Mouse (Mus musculus) kidney, adult 2 months (tissue): ENCODE measurements around the gene Lhfp. TPM values are rescaled to one million over a fixed set of nuclear protein-coding genes. Genes with fewer than 3 reads are reported as not detected.

Experiments
- DNase-seq: peaks from one replicate; pipeline ENCODE4 v3.0.0; 2021
- H3K27ac ChIP-seq: fragments of 200-500 bp; 2 replicates; pipeline ENCODE4 v1.5.1; 2012; ENCODE audit warnings: low read depth, low read length, control low read depth, inconsistent platforms; ENCODE audit not compliant: insufficient read depth
- H3K27me3 ChIP-seq: fragments of 200-500 bp; replicated peaks from 2 replicates; pipeline ENCODE4 v1.6.1; 2012; ENCODE audit warnings: mild to moderate bottlenecking, moderate library complexity, low read length, inconsistent platforms; ENCODE audit not compliant: control insufficient read depth, insufficient read depth
- H3K36me3 ChIP-seq: fragments of 200-500 bp; 2 replicates; pipeline ENCODE4 v1.6.1; 2012; ENCODE audit warnings: mild to moderate bottlenecking, moderate library complexity, low read length, inconsistent platforms; ENCODE audit not compliant: control insufficient read depth, insufficient read depth
- H3K4me1 ChIP-seq: fragments of 200-500 bp; 2 replicates; pipeline ENCODE4 v1.6.1; 2011; ENCODE audit warnings: low read length; ENCODE audit not compliant: control insufficient read depth, insufficient read depth
- H3K4me3 ChIP-seq: fragments of 200-500 bp; 2 replicates; pipeline ENCODE4 v1.5.1; 2011; ENCODE audit warnings: mild to moderate bottlenecking, low read depth, low read length, control low read depth; ENCODE audit not compliant: insufficient read depth
- CTCF ChIP-seq: fragments of 200-500 bp; conservative IDR thresholded peaks from 2 replicates; pipeline ENCODE4 v1.5.1; 2011; ENCODE audit warnings: low read depth, mild to moderate bottlenecking, control low read depth, low read length, moderate library complexity, mixed read lengths; ENCODE audit not compliant: insufficient read depth, insufficient read length
- POLR2A ChIP-seq: fragments of 200-500 bp; IDR thresholded peaks from one replicate; pipeline ENCODE4 v1.6.1; 2011; ENCODE audit warnings: low read depth, low read length, control low read depth
- WGBS: fragments of 180-500 bp; shearing (Covaris S2); methylation state at CpG from one replicate; pipeline ENCODE4 v1.1.7; 2018; 5-methylcytosine and 5-hydroxymethylcytosine counted together
- polyA plus RNA-seq: library from polyadenylated mRNA; depleted of rRNA; stranded (reverse); fragments of >200 nt; gene quantifications from 2 replicates; pipeline ENCODE4 v1.2.3, GENCODE M21; 2012

Lhfp gene
- polyA plus RNA-seq, 1 experiment = 47.7 TPM

GRCm38 (mm10) chr3:53063423-53064147, 22.3 kb downstream of the Lhfp start:
- no peaks in the 10 kb centered on the region for H3K4me1 ChIP-seq
- TF ChIP-seq POLR2A (no peak), CTCF (no peak)
- H3K36me3 ChIP-seq = no peaks in the 10 kb centered on the region
- DNase-seq = no peak
- H3K27me3 ChIP-seq = no peaks in the 10 kb centered on the region
- no peak overlapping the region for H3K27ac ChIP-seq
- WGBS = 59% methylated on average over 13 of the region's 13 CpGs
- no peak overlapping the region for H3K4me3 ChIP-seq

DNA sequence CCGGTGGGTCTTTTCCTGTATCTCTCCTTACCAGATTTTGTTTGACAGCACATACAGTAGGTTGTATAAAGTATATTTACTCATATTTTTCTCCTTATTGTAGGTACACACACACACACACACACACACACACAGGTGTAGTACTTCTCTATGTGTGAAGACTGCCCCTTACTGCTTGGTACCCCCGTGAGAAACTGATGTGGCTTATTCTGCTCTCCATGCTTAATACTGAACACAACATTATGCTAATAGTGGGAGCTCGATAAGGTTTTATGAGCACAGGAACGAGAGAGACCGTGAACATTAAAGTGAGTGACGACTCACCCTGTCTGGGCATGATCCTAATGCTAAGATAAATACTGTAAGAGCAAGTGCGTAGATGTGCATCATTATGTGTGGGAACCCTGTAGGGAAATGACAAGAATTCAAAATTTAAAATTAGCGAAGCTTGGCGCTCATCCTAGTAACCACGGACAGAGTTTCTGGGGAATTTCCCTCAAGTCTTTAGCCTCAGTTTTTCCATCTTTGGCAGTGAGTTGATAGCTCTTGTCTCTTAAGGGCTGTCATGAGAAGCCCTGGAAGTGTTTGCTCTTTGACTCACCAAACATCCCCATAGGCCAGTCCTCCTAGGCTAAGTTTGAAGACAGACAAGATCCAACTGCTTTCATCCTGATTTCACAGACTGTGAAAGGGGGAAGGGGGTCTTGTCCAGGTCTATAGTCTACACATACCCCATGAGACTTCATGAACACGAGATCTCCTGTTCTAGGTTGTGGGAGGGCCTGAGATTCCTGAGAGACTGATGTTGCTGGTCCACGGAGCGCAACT, 24.2 kb downstream of the Lhfp start:
- 65% methylated on average over 13 of the region's 13 CpGs for WGBS

DNA sequence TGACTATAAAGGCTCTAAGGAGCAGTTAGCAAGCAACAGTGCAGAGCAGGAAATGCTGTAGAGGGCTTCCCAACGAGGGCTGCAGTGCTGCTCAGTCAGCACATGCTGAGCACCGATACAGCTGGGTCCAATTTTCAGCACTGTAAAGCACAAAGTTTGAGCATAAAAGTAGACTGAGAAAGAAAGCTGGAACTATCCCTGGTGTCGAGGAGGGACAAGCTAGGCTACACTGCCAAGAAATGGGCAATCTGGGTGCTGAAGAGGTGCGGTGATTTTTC, 24.7 kb downstream of the Lhfp start:
- no peaks in the 10 kb centered on the region for H3K4me1 ChIP-seq
- H3K4me3 ChIP-seq = no peak overlapping the region
- TF ChIP-seq CTCF = no peak
- no peak for TF ChIP-seq POLR2A
- no peak for DNase-seq
- no peak overlapping the region for H3K27ac ChIP-seq
- no peaks in the 10 kb centered on the region for H3K36me3 ChIP-seq
- no peaks in the 10 kb centered on the region for H3K27me3 ChIP-seq
- WGBS = 67% methylated on average over 4 of the region's 4 CpGs

More for the DNA sequence above, 24.2 kb downstream of the Lhfp start:
- no peak for DNase-seq
- no peaks in the 10 kb centered on the region for H3K4me1 ChIP-seq
- no peaks in the 10 kb centered on the region for H3K27me3 ChIP-seq
- no peaks in the 10 kb centered on the region for H3K36me3 ChIP-seq
- no peak overlapping the region; the same call in 1 of the 2 replicates for H3K27ac ChIP-seq
- TF ChIP-seq CTCF = no peak
- TF ChIP-seq POLR2A = no peak
- H3K4me3 ChIP-seq = no peak overlapping the region

- H3K4me1 ChIP-seq = no peaks in the 10 kb centered on the region
- no peak overlapping the region for H3K27ac ChIP-seq
- TF ChIP-seq CTCF = no peak
- TF ChIP-seq POLR2A = no peak
- DNase-seq = no peak
- no peaks in the 10 kb centered on the region for H3K36me3 ChIP-seq
- no peak overlapping the region for H3K4me3 ChIP-seq
- H3K27me3 ChIP-seq = no peaks in the 10 kb centered on the region
- WGBS = 84% methylated on average over 5 of the region's 5 CpGs
Observed at GRCm38 (mm10) chr3:53068399-53068798, 27.1 kb downstream of the Lhfp start.

DNA sequence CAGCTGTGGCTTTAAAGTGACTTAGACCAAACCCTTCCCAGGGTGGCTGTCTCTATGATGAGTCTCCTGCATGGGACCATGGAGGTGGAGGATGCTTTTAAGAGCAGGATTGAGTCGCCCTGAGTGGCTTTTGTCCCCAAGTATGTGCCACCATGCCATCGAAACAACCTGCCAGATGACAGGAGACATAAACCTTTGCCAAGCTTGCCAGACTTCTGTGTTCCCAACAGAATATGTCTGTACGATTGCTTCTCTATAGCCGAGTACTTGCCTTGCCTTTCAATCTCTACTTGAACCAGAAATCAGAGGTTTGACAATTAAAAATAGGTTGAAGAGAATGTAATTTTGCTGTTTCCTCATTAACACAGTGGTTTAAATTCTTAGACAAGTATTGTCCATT, 32.9 kb downstream of the Lhfp start:
- 94% methylated on average over 4 of the region's 4 CpGs for WGBS

GRCm38 (mm10) chr3:53074761-53075160, 33.4 kb downstream of the Lhfp start:
- Histone ChIP-seq H3K4me1 (no peaks in the 10 kb centered on the region), H3K27me3 (no peaks in the 10 kb centered on the region), H3K27ac (no peak overlapping the region), H3K36me3 (no peaks in the 10 kb centered on the region), H3K4me3 (no peak overlapping the region)
- no peak for TF ChIP-seq POLR2A
- no peak for TF ChIP-seq CTCF
- WGBS = 90% methylated on average over 3 of the region's 3 CpGs
- no peak for DNase-seq

More for the DNA sequence above, 32.9 kb downstream of the Lhfp start:
- TF ChIP-seq CTCF (no peak), POLR2A (no peak)
- Histone ChIP-seq H3K27ac (no peak overlapping the region), H3K36me3 (no peaks in the 10 kb centered on the region), H3K4me1 (no peaks in the 10 kb centered on the region), H3K4me3 (no peak overlapping the region), H3K27me3 (no peaks in the 10 kb centered on the region)
- DNase-seq = no peak

DNA sequence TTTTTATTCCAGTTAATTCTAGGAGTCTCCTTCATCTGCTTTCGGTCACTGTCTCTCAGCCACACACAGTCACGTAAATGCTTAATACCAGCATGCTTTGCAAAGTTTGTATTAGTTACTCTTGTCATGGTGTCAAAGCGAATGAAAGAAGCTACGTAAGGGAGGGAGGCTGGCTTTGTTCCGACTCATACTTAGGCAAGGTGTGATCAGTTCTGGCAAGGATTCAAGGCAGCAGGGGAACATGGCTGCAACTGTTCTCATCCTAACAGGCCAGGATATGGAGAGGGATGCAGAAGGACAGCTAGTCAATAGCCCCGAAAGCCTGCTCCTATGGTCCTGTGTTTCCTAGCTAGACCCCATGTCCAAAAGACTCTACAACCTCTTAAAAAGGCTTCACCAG, 39.0 kb downstream of the Lhfp start:
- 96% methylated on average over 6 of the region's 6 CpGs for WGBS
- H3K27me3 ChIP-seq = no peaks in the 10 kb centered on the region
- no peak for DNase-seq
- no peaks in the 10 kb centered on the region for H3K36me3 ChIP-seq
- H3K4me3 ChIP-seq = no peak overlapping the region
- H3K27ac ChIP-seq = no peak overlapping the region
- no peaks in the 10 kb centered on the region for H3K4me1 ChIP-seq
- TF ChIP-seq CTCF (no peak), POLR2A (no peak)
